Mouse (Mus musculus): ENCODE data around the gene Dyx1c1. TPM values are rescaled to one million over a fixed set of nuclear protein-coding genes. Genes with fewer than 3 reads are reported as not detected.

Gene Dyx1c1
- total RNA-seq, 1 experiment, result 1.2 TPM

GRCm38 (mm10) chr9:72992576-72992975, 34.0 kb downstream of the Dyx1c1 start:
- Histone ChIP-seq H3K36me3 (ENCODE audit: control insufficient read depth, insufficient read depth, low read length, poor library complexity, severe bottlenecking) (no peaks in the 10 kb centered on the region), H3K9ac (ENCODE audit: insufficient read depth, low read depth, low read length, poor library complexity, severe bottlenecking) (no peak overlapping the region), H3K9me3 (ENCODE audit: control insufficient read depth, insufficient read depth, low read depth, low read length) (no peaks in the 10 kb centered on the region), H3K27ac (ENCODE audit: insufficient read depth, low read depth, low read length, poor library complexity, severe bottlenecking) (no peak overlapping the region), H3K4me3 (ENCODE audit: insufficient read depth in 1 of 2, low read depth in 1 of 2, low read length in 2 of 2, poor library complexity in 1 of 2, severe bottlenecking in 1 of 2) (no peak overlapping the region), H3K4me1 (ENCODE audit: control insufficient read depth in 2 of 2, insufficient read depth in 2 of 2, low read length in 2 of 2, poor library complexity in 1 of 2) (peaks cover 5 to 16% of the 10 kb centered on the region in 2 experiments)
- in situ Hi-C loops (cut with MboI; ENCODE audit: low sequenced_read_pairs in 2 of 2, unreplicated experiment in 2 of 2), result no loop called here
- TF ChIP-seq HCFC1 (IDR thresholded peaks at IDR 0.05; ENCODE audit: borderline replicate concordance, insufficient read depth, low read length) (no peak), MAFK (IDR thresholded peaks at IDR 0.05; ENCODE audit: insufficient read depth, low read depth, low read length) (no peak), CHD2 (IDR thresholded peaks at IDR 0.05; ENCODE audit: low read depth, low read length) (no peak), ZNF384 (IDR thresholded peaks at IDR 0.05; ENCODE audit: low read depth, low read length) (no peak), ZC3H11A (IDR thresholded peaks at IDR 0.05; ENCODE audit: borderline replicate concordance, low read depth, low read length) (no peak)
- no peak for DNase-seq (ENCODE audit: low read depth, low spot score)

GRCm38 (mm10) chr9:72996167-72996566, 37.6 kb downstream of the Dyx1c1 start:
- Histone ChIP-seq H3K4me1 (ENCODE audit: control insufficient read depth in 2 of 2, insufficient read depth in 2 of 2, low read length in 2 of 2, poor library complexity in 1 of 2) (peaks cover 5 to 14% of the 10 kb centered on the region in 2 experiments), H3K36me3 (ENCODE audit: control insufficient read depth, insufficient read depth, low read length, poor library complexity, severe bottlenecking) (no peaks in the 10 kb centered on the region), H3K27ac (ENCODE audit: insufficient read depth, low read depth, low read length, poor library complexity, severe bottlenecking) (peak overlapping the region; percentile 41), H3K4me3 (ENCODE audit: insufficient read depth in 1 of 2, low read depth in 1 of 2, low read length in 2 of 2, poor library complexity in 1 of 2, severe bottlenecking in 1 of 2) (no peak overlapping the region), H3K9ac (ENCODE audit: insufficient read depth, low read depth, low read length, poor library complexity, severe bottlenecking) (no peak overlapping the region), H3K9me3 (ENCODE audit: control insufficient read depth, insufficient read depth, low read depth, low read length) (no peaks in the 10 kb centered on the region)
- peak; percentile 46 for DNase-seq (ENCODE audit: low read depth, low spot score)
- TF ChIP-seq ZNF384 (IDR thresholded peaks at IDR 0.05; ENCODE audit: low read depth, low read length), result no peak
- in situ Hi-C loops (cut with MboI; ENCODE audit: low sequenced_read_pairs in 2 of 2, unreplicated experiment in 2 of 2), result no loop called here

DNA sequence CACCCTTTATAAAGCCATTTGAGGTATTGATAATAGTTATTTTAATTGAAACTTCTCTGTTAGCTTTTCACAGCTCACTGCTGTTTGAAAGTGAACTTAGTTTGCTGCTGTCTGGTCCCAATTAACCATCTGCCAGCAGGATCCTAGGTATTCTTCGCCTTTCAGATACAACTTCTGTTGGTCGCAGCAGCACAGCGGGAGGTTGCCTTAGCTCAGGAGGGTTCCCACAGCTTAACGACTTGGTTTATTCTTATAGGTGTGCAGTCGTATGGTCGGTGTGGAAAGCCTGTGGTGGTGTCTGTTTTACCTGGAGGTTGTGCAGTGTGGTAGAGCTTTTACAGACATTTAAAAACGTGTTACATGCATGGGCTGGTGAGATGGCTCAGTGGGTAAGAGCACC, 38.2 kb downstream of the Dyx1c1 start:
- Histone ChIP-seq H3K4me3 (ENCODE audit: insufficient read depth in 1 of 2, low read depth in 1 of 2, low read length in 2 of 2, poor library complexity in 1 of 2, severe bottlenecking in 1 of 2) (no peak overlapping the region), H3K36me3 (ENCODE audit: control insufficient read depth, insufficient read depth, low read length, poor library complexity, severe bottlenecking) (no peaks in the 10 kb centered on the region), H3K4me1 (ENCODE audit: control insufficient read depth in 2 of 2, insufficient read depth in 2 of 2, low read length in 2 of 2, poor library complexity in 1 of 2) (peaks cover 5 to 14% of the 10 kb centered on the region in 2 experiments), H3K9me3 (ENCODE audit: control insufficient read depth, insufficient read depth, low read depth, low read length) (no peaks in the 10 kb centered on the region), H3K9ac (ENCODE audit: insufficient read depth, low read depth, low read length, poor library complexity, severe bottlenecking) (no peak overlapping the region), H3K27ac (ENCODE audit: insufficient read depth, low read depth, low read length, poor library complexity, severe bottlenecking) (peak overlapping the region; percentile 41; the same call in 1 of the 2 replicates)
- TF ChIP-seq MAFK (IDR thresholded peaks at IDR 0.05; ENCODE audit: insufficient read depth, low read depth, low read length), result no peak
- no peak for TF ChIP-seq ZNF384 (IDR thresholded peaks at IDR 0.05; ENCODE audit: low read depth, low read length)
- in situ Hi-C loops (cut with MboI; ENCODE audit: low sequenced_read_pairs in 2 of 2, unreplicated experiment in 2 of 2), result no loop called here
- peak; percentile 31 for DNase-seq (ENCODE audit: low read depth, low spot score)

DNA sequence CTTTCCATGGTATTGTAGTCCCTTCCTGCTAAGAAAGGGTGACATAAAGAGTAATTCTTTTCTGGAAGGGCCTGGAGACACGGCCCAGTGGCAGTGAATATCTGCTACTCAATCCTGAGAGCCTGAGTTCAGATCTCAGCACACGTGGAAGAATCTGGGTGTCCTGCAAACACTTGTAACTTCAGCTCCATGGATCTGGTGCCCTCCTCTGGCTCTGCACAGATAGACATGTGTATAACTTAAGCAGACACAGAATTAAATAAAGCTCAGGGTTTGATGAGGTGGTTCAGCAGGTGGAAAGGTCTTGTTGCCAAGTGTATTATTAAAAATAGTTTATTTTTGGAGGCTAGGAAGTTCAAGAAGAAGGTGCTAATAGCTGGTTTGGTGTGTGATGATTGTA, 41.9 kb downstream of the Dyx1c1 start:
- Histone ChIP-seq H3K9ac (ENCODE audit: insufficient read depth, low read depth, low read length, poor library complexity, severe bottlenecking) (no peak overlapping the region), H3K4me1 (ENCODE audit: control insufficient read depth in 2 of 2, insufficient read depth in 2 of 2, low read length in 2 of 2, poor library complexity in 1 of 2) (peaks cover 2 to 8% of the 10 kb centered on the region in 2 experiments; a peak in 3 of 4 replicates), H3K9me3 (ENCODE audit: control insufficient read depth, insufficient read depth, low read depth, low read length) (no peaks in the 10 kb centered on the region), H3K27ac (ENCODE audit: insufficient read depth, low read depth, low read length, poor library complexity, severe bottlenecking) (no peak overlapping the region), H3K36me3 (ENCODE audit: control insufficient read depth, insufficient read depth, low read length, poor library complexity, severe bottlenecking) (peaks cover 2% of the 10 kb centered on the region; the same call in 1 of the 2 replicates), H3K4me3 (ENCODE audit: insufficient read depth in 1 of 2, low read depth in 1 of 2, low read length in 2 of 2, poor library complexity in 1 of 2, severe bottlenecking in 1 of 2) (no peak overlapping the region)
- in situ Hi-C loops (cut with MboI; ENCODE audit: low sequenced_read_pairs in 2 of 2, unreplicated experiment in 2 of 2), result no loop called here
- no peak for DNase-seq (ENCODE audit: low read depth, low spot score)
- TF ChIP-seq CHD2 (IDR thresholded peaks at IDR 0.05; ENCODE audit: low read depth, low read length), result no peak
- no peak for TF ChIP-seq MAFK (IDR thresholded peaks at IDR 0.05; ENCODE audit: insufficient read depth, low read depth, low read length)
- TF ChIP-seq ZNF384 (IDR thresholded peaks at IDR 0.05; ENCODE audit: low read depth, low read length), result no peak
- TF ChIP-seq ZC3H11A (IDR thresholded peaks at IDR 0.05; ENCODE audit: borderline replicate concordance, low read depth, low read length), result no peak
- TF ChIP-seq HCFC1 (IDR thresholded peaks at IDR 0.05; ENCODE audit: borderline replicate concordance, insufficient read depth, low read length), result no peak

DNA sequence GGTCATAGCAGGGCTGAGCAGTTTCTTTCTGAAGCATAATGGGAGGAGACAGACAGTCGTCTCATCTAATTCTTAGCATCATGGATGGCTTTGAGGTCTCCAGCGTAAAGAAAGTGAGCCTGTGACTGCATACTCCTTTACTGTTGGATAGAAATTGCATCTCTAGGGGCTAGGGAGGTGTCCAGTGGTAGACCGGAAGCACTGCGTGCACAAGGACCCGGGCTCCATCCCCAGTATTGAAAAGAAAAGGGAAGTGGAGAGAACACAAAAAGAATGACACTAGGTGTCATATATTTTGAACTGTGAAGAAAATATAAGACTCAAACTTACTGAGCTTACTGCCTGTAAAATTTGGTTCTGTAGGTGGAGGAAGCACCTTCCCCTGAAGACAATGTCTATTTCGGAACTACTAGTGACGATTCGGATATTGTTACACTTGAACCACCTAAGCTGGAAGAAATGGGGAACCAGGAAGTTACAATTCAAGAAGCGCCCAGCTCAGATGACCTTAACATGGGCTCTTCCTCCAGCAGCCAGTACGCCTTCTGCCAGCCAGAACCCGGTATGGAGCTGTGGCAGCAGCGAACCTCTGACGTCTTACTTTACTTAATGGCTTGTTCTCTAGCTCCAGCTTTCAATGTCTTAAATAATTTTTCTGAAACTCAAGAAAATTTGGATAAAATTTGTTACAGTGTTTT, 42.9 kb downstream of the Dyx1c1 start:
- no peaks in the 10 kb centered on the region for H3K9me3 ChIP-seq (ENCODE audit: control insufficient read depth, insufficient read depth, low read depth, low read length)
- no peak overlapping the region for H3K4me3 ChIP-seq (ENCODE audit: insufficient read depth in 1 of 2, low read depth in 1 of 2, low read length in 2 of 2, poor library complexity in 1 of 2, severe bottlenecking in 1 of 2)
- no peak for TF ChIP-seq MAFK (IDR thresholded peaks at IDR 0.05; ENCODE audit: insufficient read depth, low read depth, low read length)
- TF ChIP-seq ZNF384 (IDR thresholded peaks at IDR 0.05; ENCODE audit: low read depth, low read length), result no peak
- no peak for TF ChIP-seq CHD2 (IDR thresholded peaks at IDR 0.05; ENCODE audit: low read depth, low read length)
- TF ChIP-seq ZC3H11A (IDR thresholded peaks at IDR 0.05; ENCODE audit: borderline replicate concordance, low read depth, low read length), result no peak
- no peak for TF ChIP-seq HCFC1 (IDR thresholded peaks at IDR 0.05; ENCODE audit: borderline replicate concordance, insufficient read depth, low read length)
- no peak for DNase-seq (ENCODE audit: low read depth, low spot score)
- H3K9ac ChIP-seq (ENCODE audit: insufficient read depth, low read depth, low read length, poor library complexity, severe bottlenecking), result no peak overlapping the region
- in situ Hi-C loops (cut with MboI; ENCODE audit: low sequenced_read_pairs in 2 of 2, unreplicated experiment in 2 of 2), result no loop called here
- peaks cover 6% of the 10 kb centered on the region; the same call in 1 of the 2 replicates for H3K36me3 ChIP-seq (ENCODE audit: control insufficient read depth, insufficient read depth, low read length, poor library complexity, severe bottlenecking)
- H3K27ac ChIP-seq (ENCODE audit: insufficient read depth, low read depth, low read length, poor library complexity, severe bottlenecking), result no peak overlapping the region
- peaks cover 2 to 6% of the 10 kb centered on the region in 2 experiments; a peak in 2 of 4 replicates for H3K4me1 ChIP-seq (ENCODE audit: control insufficient read depth in 2 of 2, insufficient read depth in 2 of 2, low read length in 2 of 2, poor library complexity in 1 of 2)

All from ES-E14 (cell line).